Mouse (Mus musculus) testis, adult 2 months (tissue): ENCODE results near the gene Ptpn3.

Experiments
- CTCF ChIP-seq: fragments of 200-500 bp; IDR thresholded peaks from 2 replicates; pipeline ENCODE4 v1.5.1; 2012; ENCODE audit warnings: low read depth, mild to moderate bottlenecking, inconsistent platforms, low read length, moderate library complexity; ENCODE audit not compliant: control insufficient read depth, insufficient read depth, insufficient replicate concordance
- POLR2A ChIP-seq: fragments of 200-500 bp; IDR thresholded peaks from 2 replicates; pipeline ENCODE4 v1.6.1; 2012; ENCODE audit warnings: low read depth, mild to moderate bottlenecking, inconsistent platforms, low read length, moderate library complexity; ENCODE audit not compliant: control insufficient read depth

DNA sequence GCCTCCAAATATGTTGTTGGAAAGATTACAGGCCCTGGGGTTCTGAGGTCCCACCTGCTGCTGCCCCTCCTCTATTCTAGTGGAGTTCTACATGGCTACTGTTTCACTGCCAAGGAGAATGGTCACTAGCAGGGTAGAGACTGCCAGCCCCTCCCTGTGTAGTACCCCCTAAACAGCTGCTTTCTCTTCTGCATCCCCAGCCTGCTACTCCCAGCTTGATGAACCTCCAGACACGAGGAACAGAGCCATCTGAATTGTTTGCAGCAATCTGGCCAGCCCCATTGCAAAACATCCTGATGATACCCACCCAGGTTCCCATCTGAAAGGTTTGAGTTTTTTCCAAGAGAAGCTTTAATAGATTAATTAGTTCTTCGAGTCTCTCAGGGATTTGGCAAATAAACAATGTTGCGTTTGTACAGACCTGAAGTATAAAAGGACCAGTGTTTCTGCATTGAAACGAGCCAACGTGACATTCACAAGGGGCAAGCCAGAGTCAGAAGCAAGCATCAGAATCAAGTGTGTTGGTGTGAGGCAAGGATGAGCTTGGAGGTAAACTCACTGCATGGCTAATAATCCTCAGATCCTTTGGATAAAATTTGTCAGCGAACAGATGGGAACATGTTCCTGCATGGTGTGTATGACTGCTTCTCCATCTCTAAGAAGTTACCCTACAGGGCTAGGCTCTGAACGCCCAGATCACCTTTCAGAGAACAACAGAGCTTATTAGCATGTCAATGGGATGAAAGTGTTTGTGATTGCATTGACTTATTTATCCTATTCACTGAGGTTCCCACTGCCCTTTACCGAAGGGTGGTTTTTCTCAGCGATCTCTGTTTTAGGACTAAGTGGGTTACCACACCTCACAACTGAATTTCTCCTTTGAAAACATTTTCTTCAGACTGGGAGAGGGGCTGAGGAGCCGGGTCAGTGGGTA, 138.6 kb downstream of the Ptpn3 start:
- TF ChIP-seq POLR2A (no peak), CTCF (no peak)
